Mouse (Mus musculus): Measurements from ENCODE around the gene Adpgk. TPM values are rescaled to one million over a fixed set of nuclear protein-coding genes. Genes with fewer than 3 reads are reported as not detected.

Gene Adpgk
- polyA plus RNA-seq, 1 experiment from 2014 or later, result 20.9 TPM

GRCm38 (mm10) chr9:59311284-59311670 is 19.9 kb downstream of the Adpgk start:
- no peak for ATAC-seq
- Histone ChIP-seq H3K4me3 (replicated peaks; ENCODE audit: low read length) (no peak overlapping the region), H3K9ac (replicated peaks; ENCODE audit: low read depth, low read length) (no peak overlapping the region), H3K9me3 (ENCODE audit: control insufficient read depth, low read length) (no peaks in the 10 kb centered on the region), H3K4me2 (ENCODE audit: low read length) (no peak overlapping the region), H3K4me1 (replicated peaks; ENCODE audit: control insufficient read depth, insufficient read depth, low read length) (no peaks in the 10 kb centered on the region), H3K27ac (ENCODE audit: low read length) (no peak overlapping the region; the same call in 1 of the 2 replicates), H3K27me3 (replicated peaks; ENCODE audit: control insufficient read depth, insufficient read depth, low read length) (no peaks in the 10 kb centered on the region), H3K36me3 (ENCODE audit: control insufficient read depth, insufficient read depth) (peaks cover 29% of the 10 kb centered on the region)
- 26% methylated on average over 3 of the region's 3 CpGs for WGBS

DNA sequence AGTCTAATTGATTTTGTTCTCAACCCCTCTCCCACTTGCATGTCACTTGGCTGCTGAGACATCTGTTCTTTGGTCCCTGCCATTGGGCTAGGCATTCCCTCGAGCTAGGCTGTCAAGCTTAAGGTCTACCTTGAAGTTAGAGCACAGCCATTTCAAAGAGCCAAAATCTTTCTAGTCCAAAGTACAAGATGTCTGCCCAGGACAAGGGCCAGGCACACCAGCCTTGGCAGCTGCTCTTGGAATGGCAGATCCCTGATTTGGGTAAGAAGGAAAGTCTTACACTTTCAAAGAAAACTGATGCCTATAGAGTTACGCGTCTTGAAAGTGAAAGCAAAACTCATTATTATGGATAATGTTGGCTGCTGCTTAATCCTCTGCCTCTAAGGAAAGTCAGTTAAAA is 24.8 kb downstream of the Adpgk start:
- Histone ChIP-seq H3K4me2 (ENCODE audit: low read length) (no peak overlapping the region), H3K4me3 (replicated peaks; ENCODE audit: low read length) (no peak overlapping the region), H3K9me3 (ENCODE audit: control insufficient read depth, low read length) (no peaks in the 10 kb centered on the region), H3K9ac (replicated peaks; ENCODE audit: low read depth, low read length) (no peak overlapping the region), H3K36me3 (ENCODE audit: control insufficient read depth, insufficient read depth) (peaks cover 25% of the 10 kb centered on the region), H3K4me1 (replicated peaks; ENCODE audit: control insufficient read depth, insufficient read depth, low read length) (no peaks in the 10 kb centered on the region), H3K27ac (ENCODE audit: low read length) (no peak overlapping the region), H3K27me3 (replicated peaks; ENCODE audit: control insufficient read depth, insufficient read depth, low read length) (no peaks in the 10 kb centered on the region)
- no peak for ATAC-seq
- 83% methylated on average over 3 of the region's 3 CpGs for WGBS

DNA sequence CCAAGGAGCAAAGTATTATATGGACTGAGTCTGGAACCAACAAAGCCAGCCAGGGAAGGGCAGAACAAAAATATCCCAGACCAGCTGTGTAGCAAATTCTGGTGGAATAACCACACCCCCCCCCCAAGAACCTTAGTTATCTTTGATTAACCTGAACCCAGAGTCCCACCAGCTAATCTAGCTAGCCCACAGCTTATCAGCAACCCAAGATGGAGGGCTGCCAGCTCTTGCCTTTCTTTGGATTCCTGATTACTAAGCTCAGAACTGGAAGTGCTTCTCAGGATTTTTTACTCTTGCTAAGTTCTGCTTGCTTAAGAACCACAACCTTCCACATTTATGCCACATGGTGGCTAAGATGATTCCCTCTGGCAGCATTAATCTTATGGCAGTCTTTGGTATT is 33.0 kb downstream of the Adpgk start:
- no peak overlapping the region for H3K4me3 ChIP-seq (replicated peaks; ENCODE audit: low read length)
- no peak overlapping the region for H3K4me2 ChIP-seq (ENCODE audit: low read length)
- no peaks in the 10 kb centered on the region for H3K27me3 ChIP-seq (replicated peaks; ENCODE audit: control insufficient read depth, insufficient read depth, low read length)
- no peaks in the 10 kb centered on the region for H3K9me3 ChIP-seq (ENCODE audit: control insufficient read depth, low read length)
- H3K27ac ChIP-seq (ENCODE audit: low read length), result no peak overlapping the region
- H3K36me3 ChIP-seq (ENCODE audit: control insufficient read depth, insufficient read depth), result peaks cover 25% of the 10 kb centered on the region
- ATAC-seq, result no peak
- no peak overlapping the region for H3K9ac ChIP-seq (replicated peaks; ENCODE audit: low read depth, low read length)
- H3K4me1 ChIP-seq (replicated peaks; ENCODE audit: control insufficient read depth, insufficient read depth, low read length), result no peaks in the 10 kb centered on the region

GRCm38 (mm10) chr9:59330055-59330454 is 38.7 kb downstream of the Adpgk start:
- Histone ChIP-seq H3K9me3 (ENCODE audit: control insufficient read depth, low read length) (no peaks in the 10 kb centered on the region), H3K27ac (ENCODE audit: low read length) (no peak overlapping the region), H3K4me3 (replicated peaks; ENCODE audit: low read length) (no peak overlapping the region), H3K4me2 (ENCODE audit: low read length) (no peak overlapping the region), H3K4me1 (replicated peaks; ENCODE audit: control insufficient read depth, insufficient read depth, low read length) (no peaks in the 10 kb centered on the region), H3K9ac (replicated peaks; ENCODE audit: low read depth, low read length) (no peak overlapping the region), H3K36me3 (ENCODE audit: control insufficient read depth, insufficient read depth) (peaks cover 25% of the 10 kb centered on the region), H3K27me3 (replicated peaks; ENCODE audit: control insufficient read depth, insufficient read depth, low read length) (no peaks in the 10 kb centered on the region)
- ATAC-seq, result no peak
- WGBS, result 94% methylated on average over 5 of the region's 5 CpGs

- 94% methylated on average over 3 of the region's 3 CpGs for WGBS
- ATAC-seq, result no peak
These were observed 45.2 kb downstream of the Adpgk start for GRCm38 (mm10) chr9:59336539-59336938.

DNA sequence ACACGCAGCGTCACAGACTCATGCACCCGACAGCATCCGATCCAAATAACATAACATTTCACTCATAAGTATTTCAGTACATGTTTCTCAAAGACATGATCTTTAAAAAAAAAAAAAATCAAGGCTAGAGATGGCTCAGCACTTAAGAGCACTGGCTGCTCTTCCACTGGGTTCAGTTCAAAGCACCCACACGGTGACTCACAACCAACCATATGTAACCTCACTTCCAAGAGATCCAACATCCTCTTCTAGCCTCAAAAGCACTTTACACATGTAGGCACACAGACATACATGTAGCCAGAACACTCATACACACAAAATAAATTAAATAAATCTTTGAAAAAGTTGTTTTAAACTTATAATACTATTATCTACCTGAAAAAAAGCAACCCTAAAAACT is 46.5 kb downstream of the Adpgk start:
- no peaks in the 10 kb centered on the region for H3K9me3 ChIP-seq (ENCODE audit: control insufficient read depth, low read length)
- H3K36me3 ChIP-seq (ENCODE audit: control insufficient read depth, insufficient read depth), result peaks cover 30% of the 10 kb centered on the region
- 96% methylated on average over 5 of the region's 5 CpGs for WGBS
- H3K4me1 ChIP-seq (replicated peaks; ENCODE audit: control insufficient read depth, insufficient read depth, low read length), result no peaks in the 10 kb centered on the region
- H3K9ac ChIP-seq (replicated peaks; ENCODE audit: low read depth, low read length), result no peak overlapping the region
- ATAC-seq, result no peak
- no peaks in the 10 kb centered on the region for H3K27me3 ChIP-seq (replicated peaks; ENCODE audit: control insufficient read depth, insufficient read depth, low read length)
- H3K4me3 ChIP-seq (replicated peaks; ENCODE audit: low read length), result no peak overlapping the region
- H3K27ac ChIP-seq (ENCODE audit: low read length), result no peak overlapping the region
- H3K4me2 ChIP-seq (ENCODE audit: low read length), result no peak overlapping the region

More at GRCm38 (mm10) chr9:59336539-59336938, 45.2 kb downstream of the Adpgk start:
- Histone ChIP-seq H3K9ac (replicated peaks; ENCODE audit: low read depth, low read length) (no peak overlapping the region), H3K27ac (ENCODE audit: low read length) (no peak overlapping the region), H3K4me2 (ENCODE audit: low read length) (no peak overlapping the region), H3K27me3 (replicated peaks; ENCODE audit: control insufficient read depth, insufficient read depth, low read length) (no peaks in the 10 kb centered on the region), H3K4me3 (replicated peaks; ENCODE audit: low read length) (no peak overlapping the region), H3K4me1 (replicated peaks; ENCODE audit: control insufficient read depth, insufficient read depth, low read length) (no peaks in the 10 kb centered on the region), H3K36me3 (ENCODE audit: control insufficient read depth, insufficient read depth) (peaks cover 27% of the 10 kb centered on the region), H3K9me3 (ENCODE audit: control insufficient read depth, low read length) (no peaks in the 10 kb centered on the region)

DNA sequence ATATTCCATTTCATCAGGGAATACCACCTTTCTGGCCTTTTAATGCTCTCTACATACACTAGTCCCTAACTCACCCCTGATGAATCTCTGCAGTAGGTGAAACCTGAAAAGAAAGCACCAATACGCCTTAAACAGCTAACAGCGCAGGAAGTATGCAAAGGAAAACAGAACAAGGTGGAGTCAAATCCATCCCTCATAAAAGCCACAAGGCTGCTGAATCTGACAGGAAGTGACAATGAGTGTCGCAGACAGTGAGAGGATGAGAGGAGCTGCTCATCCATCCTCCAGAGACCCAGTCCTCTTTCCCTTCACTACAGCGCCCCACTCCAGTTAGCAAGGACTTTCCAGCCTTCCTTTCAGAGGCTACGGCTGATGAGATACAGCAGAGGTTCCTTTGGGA is 47.1 kb downstream of the Adpgk start:
- H3K9me3 ChIP-seq (ENCODE audit: control insufficient read depth, low read length), result no peaks in the 10 kb centered on the region
- no peak overlapping the region for H3K9ac ChIP-seq (replicated peaks; ENCODE audit: low read depth, low read length)
- no peak overlapping the region for H3K4me2 ChIP-seq (ENCODE audit: low read length)
- H3K27ac ChIP-seq (ENCODE audit: low read length), result no peak overlapping the region
- ATAC-seq, result no peak
- no peaks in the 10 kb centered on the region for H3K27me3 ChIP-seq (replicated peaks; ENCODE audit: control insufficient read depth, insufficient read depth, low read length)
- WGBS, result 90% methylated on average over 5 of the region's 5 CpGs
- H3K36me3 ChIP-seq (ENCODE audit: control insufficient read depth, insufficient read depth), result peaks cover 25% of the 10 kb centered on the region
- H3K4me1 ChIP-seq (replicated peaks; ENCODE audit: control insufficient read depth, insufficient read depth, low read length), result no peaks in the 10 kb centered on the region
- no peak overlapping the region for H3K4me3 ChIP-seq (replicated peaks; ENCODE audit: low read length)

- ATAC-seq, result no peak
- H3K4me3 ChIP-seq (replicated peaks; ENCODE audit: low read length), result no peak overlapping the region
- WGBS, result 93% methylated on average over 5 of the region's 5 CpGs
- H3K9ac ChIP-seq (replicated peaks; ENCODE audit: low read depth, low read length), result no peak overlapping the region
- H3K27me3 ChIP-seq (replicated peaks; ENCODE audit: control insufficient read depth, insufficient read depth, low read length), result no peaks in the 10 kb centered on the region
- H3K9me3 ChIP-seq (ENCODE audit: control insufficient read depth, low read length), result no peaks in the 10 kb centered on the region
- no peak overlapping the region for H3K4me2 ChIP-seq (ENCODE audit: low read length)
- peaks cover 21% of the 10 kb centered on the region; the same call in 1 of the 2 replicates for H3K36me3 ChIP-seq (ENCODE audit: control insufficient read depth, insufficient read depth)
- H3K4me1 ChIP-seq (replicated peaks; ENCODE audit: control insufficient read depth, insufficient read depth, low read length), result no peaks in the 10 kb centered on the region
- no peak overlapping the region for H3K27ac ChIP-seq (ENCODE audit: low read length)
These were observed 47.7 kb downstream of the Adpgk start for GRCm38 (mm10) chr9:59339107-59339506.

DNA sequence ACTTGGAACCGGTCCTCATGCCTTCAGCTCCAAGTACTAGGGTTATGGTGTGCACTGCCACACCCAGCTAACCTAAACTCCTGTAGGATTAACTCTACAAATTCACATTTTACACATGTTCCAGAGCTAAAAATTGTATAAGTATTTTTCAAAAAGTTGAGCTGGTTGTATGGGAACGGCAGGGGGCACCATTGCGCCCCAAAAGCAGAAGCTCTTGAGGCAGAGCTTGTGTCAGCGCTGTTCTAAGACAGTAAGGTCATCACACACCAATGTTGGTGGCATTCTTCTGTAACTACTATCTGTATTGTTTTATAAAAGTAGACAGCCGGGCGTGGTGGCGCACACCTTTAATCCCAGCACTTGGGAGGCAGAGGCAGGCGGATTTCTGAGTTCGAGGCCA is 48.6 kb downstream of the Adpgk start:
- no peak overlapping the region for H3K4me3 ChIP-seq (replicated peaks; ENCODE audit: low read length)
- 89% methylated on average over 9 of the region's 9 CpGs for WGBS
- no peak for ATAC-seq
- no peaks in the 10 kb centered on the region for H3K9me3 ChIP-seq (ENCODE audit: control insufficient read depth, low read length)
- H3K27ac ChIP-seq (ENCODE audit: low read length), result no peak overlapping the region
- no peaks in the 10 kb centered on the region for H3K27me3 ChIP-seq (replicated peaks; ENCODE audit: control insufficient read depth, insufficient read depth, low read length)
- H3K36me3 ChIP-seq (ENCODE audit: control insufficient read depth, insufficient read depth), result peaks cover 17% of the 10 kb centered on the region; the same call in 1 of the 2 replicates
- no peak overlapping the region for H3K9ac ChIP-seq (replicated peaks; ENCODE audit: low read depth, low read length)
- no peak overlapping the region for H3K4me2 ChIP-seq (ENCODE audit: low read length)
- H3K4me1 ChIP-seq (replicated peaks; ENCODE audit: control insufficient read depth, insufficient read depth, low read length), result no peaks in the 10 kb centered on the region

- Histone ChIP-seq H3K27ac (ENCODE audit: low read length) (no peak overlapping the region), H3K4me2 (ENCODE audit: low read length) (no peak overlapping the region), H3K4me3 (replicated peaks; ENCODE audit: low read length) (no peak overlapping the region), H3K9ac (replicated peaks; ENCODE audit: low read depth, low read length) (no peak overlapping the region), H3K36me3 (ENCODE audit: control insufficient read depth, insufficient read depth) (peaks cover 9% of the 10 kb centered on the region; the same call in 1 of the 2 replicates), H3K9me3 (ENCODE audit: control insufficient read depth, low read length) (no peaks in the 10 kb centered on the region), H3K27me3 (replicated peaks; ENCODE audit: control insufficient read depth, insufficient read depth, low read length) (no peaks in the 10 kb centered on the region), H3K4me1 (replicated peaks; ENCODE audit: control insufficient read depth, insufficient read depth, low read length) (no peaks in the 10 kb centered on the region)
- 83% methylated on average over 2 of the region's 2 CpGs for WGBS
- no peak for ATAC-seq
These were observed 54.8 kb downstream of the Adpgk start for GRCm38 (mm10) chr9:59346176-59346575.

Data from forebrain, embryonic 16.5 days (tissue).